Mouse (Mus musculus): ENCODE measurements around the gene C530008M17Rik.
"Not testable (repeated sequence)": the region's sequence is repeated elsewhere in the genome, so short reads cannot be mapped to it uniquely, and the experiment has no call there.

Gene C530008M17Rik

GRCm38 (mm10) chr5:76906155-76906499 lies 249.8 kb downstream of the C530008M17Rik start:
- DNase-seq: no peak

GRCm38 (mm10) chr5:76910807-76911206 lies 254.5 kb downstream of the C530008M17Rik start:
- DNase-seq: no peak

GRCm38 (mm10) chr5:76912522-76912921 lies 256.2 kb downstream of the C530008M17Rik start:
- DNase-seq: not testable (repeated sequence)

- no peak for DNase-seq
These were observed 266.5 kb downstream of the C530008M17Rik start for GRCm38 (mm10) chr5:76922833-76923232.
